Mouse (Mus musculus) olfactory bulb, adult 2 months (tissue): ENCODE results near the gene Crp.

Experiments
- CTCF ChIP-seq: fragments of 200-500 bp; IDR thresholded peaks from 2 replicates; pipeline ENCODE4 v1.5.1; 2012; ENCODE audit warnings: low read depth, mild to moderate bottlenecking, low read length, moderate library complexity; ENCODE audit not compliant: insufficient read depth
- POLR2A ChIP-seq: fragments of 200-500 bp; IDR thresholded peaks from 2 replicates; pipeline ENCODE4 v1.6.1; 2012; ENCODE audit warnings: mild to moderate bottlenecking, low read depth, low read length, moderate library complexity; ENCODE audit not compliant: insufficient read depth

- TF ChIP-seq POLR2A (no peak), CTCF (no peak)
Measured at GRCm38 (mm10) chr1:172680742-172681141, 17.1 kb upstream of the Crp start.
